Comparison of ENCODE assay signal across 1 mouse cellular context in genomic region chr2:23016121-23016520, GRCm38 (mm10).
TF ChIP-seq lines count a peak whose summit lies in the region.

No protein-coding gene starts in this region.

TF ChIP-seq in CH12.LX, 34 proteins besides CTCF, POLR2A, EP300 and RAD21 (continued from another document):
- TF ChIP-seq ZNF384 (IDR thresholded peaks at IDR 0.05; ENCODE audit: low read depth, low read length) (no peak), USF1 (IDR thresholded peaks at IDR 0.05; ENCODE audit: low read depth, low read length) (no peak), CHD1 (IDR thresholded peaks at IDR 0.05; ENCODE audit: low read depth, low read length) (no peak), MAX (IDR thresholded peaks at IDR 0.05; ENCODE audit: low read length) (no peak), TCF12 (IDR thresholded peaks at IDR 0.05; ENCODE audit: low read depth, low read length) (no peak)
